Mouse (Mus musculus): ENCODE results near the gene Mtx2. TPM values are rescaled to one million over a fixed set of nuclear protein-coding genes. Genes with fewer than 3 reads are reported as not detected.

Mtx2 gene
- polyA plus RNA-seq (2012; rRNA removed), result 46.7 and 52.5 TPM in 2 replicates

DNA sequence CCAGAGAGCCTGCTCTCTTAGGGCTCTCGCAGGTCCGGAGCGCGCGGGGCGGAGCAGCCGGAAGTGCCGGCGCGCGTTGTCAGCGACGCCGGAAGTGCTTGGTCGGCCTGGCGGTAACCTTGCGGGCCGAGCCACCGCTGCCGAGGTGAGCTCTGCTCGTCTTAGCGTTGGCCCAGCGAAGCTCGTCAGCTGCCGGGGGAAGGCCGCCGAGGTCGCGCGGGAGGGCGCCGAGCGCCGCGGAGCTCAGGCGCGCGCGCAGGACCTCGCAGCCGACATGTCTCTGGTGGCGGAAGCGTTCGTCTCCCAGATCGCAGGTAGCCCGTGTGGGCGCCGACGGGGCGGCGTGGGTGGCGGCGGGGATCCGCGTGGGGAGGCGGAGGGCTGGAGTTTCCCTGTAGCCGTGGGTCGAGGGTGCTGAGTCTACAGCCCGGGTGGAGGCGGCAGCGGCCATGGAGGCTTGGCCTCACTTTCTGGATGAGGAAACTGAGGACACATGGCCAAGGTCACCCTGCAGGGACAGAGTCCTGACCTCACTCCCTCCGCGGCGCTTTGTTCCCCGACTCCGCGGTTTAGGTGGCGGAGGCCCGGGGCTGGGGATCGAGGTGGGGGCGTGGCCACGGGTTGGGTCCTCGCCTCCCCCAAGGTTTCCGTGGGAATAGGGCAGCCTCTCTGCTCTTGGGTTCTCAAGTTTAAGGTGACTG is at the start of gene Mtx2:
Mtx2 (plus strand) TSS at position 74 of the 701 bp plus-strand sequence.
- DNase-seq (ENCODE audit: low spot score), result peak; percentile 73

GRCm38 (mm10) chr2:74777536-74778275 is 47.9 kb upstream of the Mtx2 start:
- no peak for DNase-seq (ENCODE audit: low spot score)

- no peak for DNase-seq (ENCODE audit: low spot score)
These were observed 44.2 kb upstream of the Mtx2 start for GRCm38 (mm10) chr2:74781386-74781785.

GRCm38 (mm10) chr2:74795531-74795930 is 30.1 kb upstream of the Mtx2 start:
- no peak for DNase-seq (ENCODE audit: low spot score)

DNA sequence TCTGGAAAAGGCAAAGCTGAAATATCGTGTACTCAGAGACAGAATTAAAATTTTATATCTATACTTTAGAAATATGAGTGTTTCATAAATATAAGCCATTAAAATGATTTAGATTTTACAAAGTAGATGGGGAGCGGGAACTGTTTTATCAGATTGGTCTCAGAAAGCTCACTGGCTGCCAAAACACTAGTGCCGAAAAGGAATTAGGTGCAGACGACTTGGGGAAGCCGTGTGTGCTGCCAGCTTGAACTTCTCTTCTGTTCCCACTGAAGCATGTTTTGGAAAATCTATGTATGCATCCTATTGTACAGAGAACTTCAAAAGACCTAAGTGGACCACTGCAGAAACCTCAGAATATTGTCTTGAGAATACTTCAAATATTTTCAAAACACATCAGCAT is 17.2 kb upstream of the Mtx2 start:
- no peak for DNase-seq (ENCODE audit: low spot score)

DNA sequence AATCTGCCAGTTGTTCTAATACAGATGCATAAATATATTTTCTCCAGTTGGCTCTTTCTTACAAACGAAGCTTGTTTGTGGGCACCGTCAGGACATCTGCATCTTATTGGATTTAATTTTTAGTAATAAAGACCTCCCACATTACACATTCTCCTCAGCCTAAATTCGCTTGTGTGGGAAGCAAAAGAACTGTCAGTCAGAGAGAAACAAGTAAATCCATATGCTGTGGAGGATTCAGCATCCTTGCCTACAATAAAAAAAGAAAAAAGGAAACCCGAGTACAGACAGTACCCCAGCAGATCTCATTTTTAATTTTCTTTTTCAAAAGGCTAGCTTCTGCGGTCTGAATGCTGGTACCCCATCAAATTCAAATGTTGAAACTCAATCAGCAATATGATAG is 2.9 kb upstream of the Mtx2 start:
- DNase-seq (ENCODE audit: low spot score), result no peak

GRCm38 (mm10) chr2:74825371-74825729 is 253 bp upstream of the Mtx2 start:
- no peak for DNase-seq (ENCODE audit: low spot score)

DNA sequence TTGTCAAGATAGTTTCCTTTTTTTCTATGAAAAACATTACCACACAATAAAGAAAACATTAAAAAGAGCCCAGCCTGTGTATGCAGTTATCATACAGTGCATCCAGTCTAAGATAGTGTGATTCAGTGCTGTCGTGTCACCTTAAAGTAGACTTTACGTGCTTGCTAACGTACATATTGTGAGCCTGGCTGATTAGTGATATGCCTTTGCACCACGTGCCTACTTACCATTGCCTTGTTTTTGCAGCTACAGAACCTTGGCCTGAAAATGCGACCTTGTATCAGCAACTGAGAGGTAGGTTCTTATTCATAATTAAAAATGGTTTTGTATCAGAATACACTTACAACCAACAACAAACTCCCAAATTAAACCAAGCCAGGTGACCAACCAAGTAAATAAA is 21.4 kb downstream of the Mtx2 start:
- no peak for DNase-seq (ENCODE audit: low spot score)

DNA sequence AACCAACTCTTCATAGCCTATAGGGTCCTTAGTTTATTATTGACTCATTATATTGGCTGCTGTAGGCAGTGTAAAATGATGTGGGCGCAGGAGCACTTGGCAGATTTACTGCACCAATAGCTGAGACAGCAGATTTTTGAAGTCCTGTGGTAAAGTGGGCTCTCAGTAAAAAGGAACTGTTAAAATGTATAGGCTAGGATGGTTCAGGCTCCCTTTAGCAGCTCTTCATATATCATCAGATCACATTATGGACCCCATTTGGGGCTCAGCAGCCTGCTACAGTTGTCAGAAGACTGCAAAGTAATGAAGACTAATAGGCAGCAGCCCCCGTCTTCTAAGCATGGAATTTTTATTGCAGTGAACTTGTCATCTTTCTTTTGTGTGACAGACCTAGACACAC is 21.9 kb downstream of the Mtx2 start:
- no peak for DNase-seq (ENCODE audit: low spot score)

GRCm38 (mm10) chr2:74850036-74850435 is 24.4 kb downstream of the Mtx2 start:
- no peak for DNase-seq (ENCODE audit: low spot score)

- no peak for DNase-seq (ENCODE audit: low spot score)
These were observed 36.5 kb downstream of the Mtx2 start for GRCm38 (mm10) chr2:74862070-74862476.

DNA sequence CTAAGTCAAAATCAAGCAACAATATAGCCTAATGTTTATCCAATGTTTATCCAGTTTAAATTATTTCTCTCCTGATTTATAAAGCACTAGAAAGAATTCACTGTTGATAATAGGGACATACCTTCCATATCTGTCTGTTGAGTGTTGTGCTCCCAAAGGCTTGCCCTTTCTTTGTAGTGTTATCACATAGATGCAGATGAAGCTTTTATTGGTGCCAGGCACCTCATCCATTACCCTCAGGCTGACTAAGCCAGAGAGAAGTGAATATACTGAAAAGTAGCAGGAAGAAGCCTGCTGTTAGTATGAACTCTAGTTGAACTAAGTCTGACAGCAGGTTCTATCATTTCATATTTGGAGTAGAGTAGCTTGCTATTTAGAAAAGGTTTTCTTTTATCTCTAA is 39.8 kb downstream of the Mtx2 start:
- DNase-seq (ENCODE audit: low spot score), result no peak

- DNase-seq (ENCODE audit: low spot score), result no peak
These were observed 48.4 kb downstream of the Mtx2 start for GRCm38 (mm10) chr2:74874043-74874442.

- no peak for DNase-seq (ENCODE audit: low spot score)
These were observed 58.8 kb downstream of the Mtx2 start for GRCm38 (mm10) chr2:74884357-74884756.

DNA sequence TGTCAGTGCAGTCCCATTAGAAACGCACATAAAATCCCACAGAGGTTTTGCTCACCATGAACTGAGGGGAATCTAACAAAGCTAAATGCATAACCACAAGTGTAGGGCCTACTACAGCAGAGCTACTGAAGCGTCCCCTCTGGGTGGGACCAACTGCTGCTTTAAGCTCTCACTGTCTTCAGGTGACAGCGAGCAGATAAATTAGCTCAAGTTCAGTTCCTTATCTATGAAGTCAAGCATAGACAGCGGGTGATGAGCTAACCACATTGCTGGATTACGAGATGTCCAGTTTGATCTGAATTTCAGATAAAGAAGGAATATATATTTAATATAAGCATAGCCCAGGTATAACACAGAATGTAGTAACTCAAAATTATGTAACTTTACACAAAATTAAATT is 66.3 kb downstream of the Mtx2 start:
- DNase-seq (ENCODE audit: low spot score), result no peak

DNA sequence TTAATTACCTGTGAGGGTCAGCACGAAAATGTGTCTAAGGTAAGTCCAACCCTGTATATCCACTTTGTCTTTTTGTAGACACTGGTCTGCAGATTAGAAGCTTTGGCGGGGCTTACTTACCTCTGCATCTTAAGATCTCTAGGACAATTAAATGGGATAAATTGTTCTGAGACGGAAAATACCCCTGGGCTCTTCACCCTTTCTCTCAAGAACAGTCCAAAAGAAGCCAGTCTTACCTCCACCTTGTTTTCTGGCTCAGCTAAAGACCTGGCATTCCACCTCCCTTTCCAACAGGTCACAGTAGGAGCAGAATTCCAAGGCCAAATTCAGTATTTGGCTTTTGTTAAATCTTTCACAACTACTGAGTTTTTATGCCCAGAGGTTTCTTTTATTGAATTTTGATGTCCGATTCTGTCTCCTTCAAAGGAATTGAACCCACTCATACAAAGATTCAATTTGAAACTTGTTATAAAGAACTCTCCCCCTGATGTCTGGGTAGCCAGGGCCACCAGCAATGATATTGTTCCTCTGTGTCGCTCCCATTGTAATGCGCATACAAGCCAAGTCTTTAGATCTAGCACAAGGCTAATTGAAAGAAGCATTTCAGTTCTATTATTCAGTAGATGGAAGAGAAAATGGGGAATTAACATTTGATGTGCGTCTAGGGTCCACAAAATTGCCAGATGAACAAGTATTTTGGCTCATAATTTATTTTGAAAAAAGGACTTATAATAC is 67.4 kb downstream of the Mtx2 start:
- DNase-seq (ENCODE audit: low spot score), result no peak

GRCm38 (mm10) chr2:74894061-74894460 is 68.5 kb downstream of the Mtx2 start:
- DNase-seq (ENCODE audit: low spot score), result no peak

GRCm38 (mm10) chr2:74899973-74900372 is 74.4 kb downstream of the Mtx2 start:
- no peak for DNase-seq (ENCODE audit: low spot score)

GRCm38 (mm10) chr2:74901764-74902295 is 76.2 kb downstream of the Mtx2 start:
- DNase-seq (ENCODE audit: low spot score), result no peak

DNA sequence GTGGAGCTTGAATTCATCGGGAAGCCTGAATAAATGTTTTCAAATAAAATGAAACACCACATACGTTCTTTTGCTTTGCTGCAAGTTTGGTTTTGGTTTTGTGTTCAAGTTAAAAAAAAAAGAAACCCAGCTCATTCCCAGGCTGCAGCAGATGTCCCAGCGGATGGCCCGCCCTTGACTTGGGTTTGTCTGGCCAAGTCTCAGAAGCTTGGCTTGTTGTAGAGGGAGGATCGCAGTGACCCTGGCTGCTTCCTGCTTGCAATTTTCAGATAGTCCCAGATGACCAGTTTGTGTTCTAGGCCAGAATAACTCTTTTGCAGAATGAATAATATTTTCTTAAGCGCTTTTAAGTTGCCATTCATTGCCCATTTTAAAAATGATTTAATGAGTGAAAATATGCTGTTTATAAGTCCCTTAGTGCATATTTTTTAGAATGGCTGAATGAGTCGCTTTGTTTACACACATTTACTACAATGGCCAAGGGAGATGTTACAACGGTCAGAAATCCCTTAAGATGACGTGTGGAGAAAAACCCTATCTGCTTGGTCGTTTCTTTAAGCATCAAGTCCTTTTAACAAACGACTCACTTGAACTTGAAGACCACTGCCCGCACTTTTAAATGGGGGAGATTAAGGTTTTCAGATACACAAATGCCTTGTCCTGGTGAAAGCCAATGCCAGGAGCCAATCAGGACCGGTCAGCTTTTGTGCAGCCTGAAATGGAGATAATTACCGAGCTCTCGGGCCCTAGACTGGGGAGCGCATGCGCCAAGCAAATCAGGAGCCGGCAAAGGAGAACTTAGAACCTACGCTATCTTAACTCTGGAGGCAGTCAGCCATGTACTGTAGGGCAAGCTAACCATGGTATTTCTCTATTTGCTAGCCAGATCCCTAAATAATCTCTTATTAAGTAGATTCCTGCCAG is 82.0 kb downstream of the Mtx2 start:
- DNase-seq (ENCODE audit: low spot score), result no peak

- DNase-seq (ENCODE audit: low spot score), result no peak
These were observed 86.4 kb downstream of the Mtx2 start for GRCm38 (mm10) chr2:74912031-74912430.

Measured in urinary bladder, adult 2 months (tissue).